Mouse (Mus musculus) G1E (cell line): ENCODE results near the gene H2afx.

Experiments
- CTCF ChIP-seq: IDR thresholded peaks from 2 replicates; pipeline ENCODE4 v1.5.1; 2012; ENCODE audit warnings: low read depth, low read length, inconsistent platforms, mixed read lengths
- GATA1 ChIP-seq: IDR thresholded peaks from 2 replicates; pipeline ENCODE4 v1.6.1; 2012; ENCODE audit warnings: borderline replicate concordance, low read length, inconsistent platforms, mixed read lengths
- GATA2 ChIP-seq: IDR thresholded peaks from 2 replicates; pipeline ENCODE4 v1.6.1; 2012; ENCODE audit warnings: low read depth, low read length, inconsistent platforms, borderline replicate concordance
- POLR2AphosphoS5 ChIP-seq: IDR thresholded peaks from 2 replicates; pipeline ENCODE4 v1.6.1; 2012; ENCODE audit warnings: low read depth, low read length, inconsistent platforms; ENCODE audit not compliant: insufficient replicate concordance
- TAL1 ChIP-seq: conservative IDR thresholded peaks from 2 replicates; pipeline ENCODE4 v1.6.1; 2012; ENCODE audit warnings: low read depth, low read length, inconsistent platforms, mixed read lengths

GRCm38 (mm10) chr9:44379862-44380261 lies 45.4 kb downstream of the H2afx start:
- TF ChIP-seq CTCF, result no peak
- no peak for TF ChIP-seq GATA2
- TF ChIP-seq GATA1, result no peak
- TF ChIP-seq TAL1, result no peak
- no peak for TF ChIP-seq POLR2AphosphoS5
